Mouse (Mus musculus): ENCODE data around the gene Olfr111. TPM values are rescaled to one million over a fixed set of nuclear protein-coding genes. Genes with fewer than 3 reads are reported as not detected.
A peak's percentile ranks its signal among the peaks of the same experiment; 100 is the strongest.
"Not testable (repeated sequence)": the region's sequence is repeated elsewhere in the genome, so short reads cannot be mapped to it uniquely, and the experiment has no call there.

Olfr111 gene
- total and polyA plus RNA-seq, 3 experiments, result not detected

DNA sequence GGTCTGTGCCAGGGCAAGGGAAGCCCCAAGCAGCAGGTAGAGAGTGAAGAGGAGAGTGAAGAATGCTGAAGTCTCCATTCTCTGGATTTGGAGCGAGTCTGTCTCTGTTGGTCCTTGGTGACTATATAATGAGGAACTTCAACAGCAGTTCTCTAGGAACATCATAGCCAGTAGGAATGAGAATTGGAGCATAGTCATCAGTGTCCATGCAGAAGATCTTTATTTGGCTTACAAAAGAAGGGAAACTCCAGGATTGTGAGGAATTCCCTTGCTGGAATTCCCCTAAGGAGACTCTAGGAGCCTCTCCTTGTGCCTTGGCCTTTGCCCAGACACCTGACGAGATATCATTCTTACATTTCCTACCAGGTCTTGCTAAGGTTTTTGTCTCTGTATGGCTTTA lies 24.4 kb upstream of the Olfr111 start, which contains the start of gene H2-M2:
H2-M2 (minus strand) TSS at position 101 of the 400 bp plus-strand sequence.
- Histone ChIP-seq H3K4me1 (ENCODE audit: control insufficient read depth in 1 of 2, insufficient read depth in 2 of 2) (no peaks in the 10 kb centered on the region), H3K36me3 (replicated peaks in 1 of 2; ENCODE audit: control insufficient read depth in 1 of 2, insufficient read depth in 1 of 2, low read length in 1 of 2) (no peaks in the 10 kb centered on the region), H3K27ac (ENCODE audit: insufficient read depth, low read depth) (no peak within 1 kb of the TSS), H3K27me3 (replicated peaks) (no peaks in the 10 kb centered on the region), H3K9ac (ENCODE audit: insufficient read depth, low read depth) (no peak within 1 kb of the TSS), H3K9me3 (replicated peaks; ENCODE audit: low read length) (peaks cover 14% of the 10 kb centered on the region), H3K4me2 (ENCODE audit: insufficient read depth, low read depth, poor library complexity, severe bottlenecking) (no peak within 1 kb of the TSS), H3K79me2 (replicated peaks; ENCODE audit: control insufficient read depth, extremely low read depth, insufficient read depth, poor library complexity, severe bottlenecking) (no peaks in the 10 kb centered on the region), H3K4me3 (replicated peaks in 1 of 3; ENCODE audit: low read depth in 2 of 3, low read length in 2 of 3, poor library complexity in 1 of 3) (no peak within 1 kb of the TSS)
- dilution Hi-C loops (cut with MboI; ENCODE audit: extremely low pct_ligation_motif_present, extremely low pct_unique_long_range_greater_than_20kb, low sequenced_read_pairs) (no loop called here), in situ Hi-C loops (cut with MboI; ENCODE audit: low pct_ligation_motif_present, low pct_unique_long_range_greater_than_20kb, low sequenced_read_pairs) (no loop called here)
- DNase-seq (ENCODE audit: extremely low read depth), result no peak
- TF ChIP-seq IRF4 (IDR thresholded peaks at IDR 0.05; ENCODE audit: low read depth, low read length) (no peak), KAT2A (IDR thresholded peaks at IDR 0.05; ENCODE audit: insufficient replicate concordance, low read length) (no peak), TCF12 (IDR thresholded peaks at IDR 0.05; ENCODE audit: low read depth, low read length) (no peak), ZKSCAN1 (IDR thresholded peaks at IDR 0.05; ENCODE audit: borderline replicate concordance, low read depth, low read length) (no peak), ZNF384 (IDR thresholded peaks at IDR 0.05; ENCODE audit: low read depth, low read length) (no peak), USF1 (IDR thresholded peaks at IDR 0.05; ENCODE audit: low read depth, low read length) (no peak), UBTF (IDR thresholded peaks at IDR 0.05; ENCODE audit: low read depth, low read length) (no peak), CHD1 (IDR thresholded peaks at IDR 0.05; ENCODE audit: low read depth, low read length) (no peak), SMC3 (IDR thresholded peaks at IDR 0.05; ENCODE audit: low read depth, low read length) (no peak), CHD2 (IDR thresholded peaks at IDR 0.05; ENCODE audit: low read length) (no peak), ELF1 (IDR thresholded peaks at IDR 0.05; ENCODE audit: low read depth, low read length) (no peak), MYC (IDR thresholded peaks at IDR 0.05; ENCODE audit: low read depth, low read length) (no peak), POLR2A (IDR thresholded peaks at IDR 0.05; ENCODE audit: low read depth, low read length) (no peak), CTCF (conservative IDR thresholded peaks at IDR 0.05 in 1 of 2, IDR thresholded peaks at IDR 0.05 in 1 of 2; ENCODE audit: low read depth in 2 of 2, low read length in 2 of 2) (no peak), TBP (conservative IDR thresholded peaks at IDR 0.05; ENCODE audit: low read depth, low read length) (no peak), RCOR1 (conservative IDR thresholded peaks at IDR 0.05; ENCODE audit: low read depth, low read length) (no peak), NRF1 (IDR thresholded peaks at IDR 0.05; ENCODE audit: low read depth, low read length) (no peak)

DNA sequence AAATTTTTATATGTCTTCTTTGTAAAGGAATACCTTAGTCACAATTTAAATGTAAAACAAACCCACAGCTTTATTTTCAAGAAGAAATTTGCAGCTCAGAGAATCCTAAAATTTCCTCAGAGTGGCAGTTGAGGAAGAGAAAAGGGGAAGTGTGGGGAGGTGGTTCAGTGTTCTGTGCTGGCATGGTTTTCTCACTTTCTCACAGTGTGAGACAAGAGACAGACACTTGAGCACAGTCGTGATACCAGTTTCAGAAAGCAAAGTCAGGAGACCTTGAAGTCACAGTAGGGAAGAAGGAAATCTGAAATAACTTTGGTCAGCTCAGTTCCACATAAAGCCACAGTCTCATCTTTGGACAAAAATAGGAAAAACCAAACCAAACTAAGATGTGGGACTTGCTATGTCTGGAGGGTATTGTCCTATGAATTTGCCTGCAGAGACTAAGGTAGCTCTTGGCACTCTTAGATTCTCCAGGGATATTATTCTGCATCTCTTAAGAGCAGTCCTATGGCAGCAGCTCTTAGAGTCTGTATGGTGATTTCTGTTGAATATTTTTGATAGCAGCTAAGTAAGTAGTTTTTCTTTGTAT lies 15.8 kb upstream of the Olfr111 start, which contains the start of gene Olfr110:
Olfr110 (plus strand) TSS at position 539 of the 589 bp plus-strand sequence.
- dilution Hi-C loops (cut with MboI; ENCODE audit: extremely low pct_ligation_motif_present, extremely low pct_unique_long_range_greater_than_20kb, low sequenced_read_pairs), result no loop called here
- in situ Hi-C loops (cut with MboI; ENCODE audit: low pct_ligation_motif_present, low pct_unique_long_range_greater_than_20kb, low sequenced_read_pairs), result no loop called here

DNA sequence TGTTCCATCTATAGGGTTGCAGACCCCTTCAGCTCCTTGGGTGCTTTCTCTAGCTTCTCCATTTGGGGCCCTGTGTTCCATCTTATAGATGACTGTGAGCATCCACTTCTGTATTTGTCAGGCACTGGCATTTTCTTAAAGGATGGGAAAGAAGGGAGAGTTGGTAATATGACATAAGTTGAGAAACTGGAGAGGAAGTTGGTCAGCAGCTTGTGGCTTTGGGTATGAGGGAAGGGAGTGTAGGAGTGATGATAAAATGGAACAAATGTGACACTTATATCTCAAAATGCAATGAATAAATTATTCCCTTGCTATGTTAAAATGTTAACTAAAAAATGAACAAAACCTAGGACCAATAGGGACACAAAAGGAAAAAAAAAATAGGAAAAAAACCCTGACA lies 16.8 kb downstream of the Olfr111 start:
- H3K27me3 ChIP-seq (replicated peaks); H3K4me2 ChIP-seq (ENCODE audit: insufficient read depth, low read depth, poor library complexity, severe bottlenecking); DNase-seq (ENCODE audit: extremely low read depth); H3K9me3 ChIP-seq (replicated peaks; ENCODE audit: low read length); H3K36me3 ChIP-seq (replicated peaks in 1 of 2; ENCODE audit: control insufficient read depth in 1 of 2, insufficient read depth in 1 of 2, low read length in 1 of 2); dilution Hi-C loops (cut with MboI; ENCODE audit: extremely low pct_ligation_motif_present, extremely low pct_unique_long_range_greater_than_20kb, low sequenced_read_pairs); in situ Hi-C loops (cut with MboI; ENCODE audit: low pct_ligation_motif_present, low pct_unique_long_range_greater_than_20kb, low sequenced_read_pairs); H3K27ac ChIP-seq (ENCODE audit: insufficient read depth, low read depth); H3K4me1 ChIP-seq (ENCODE audit: control insufficient read depth in 1 of 2, insufficient read depth in 2 of 2); H3K9ac ChIP-seq (ENCODE audit: insufficient read depth, low read depth); H3K79me2 ChIP-seq (replicated peaks; ENCODE audit: control insufficient read depth, extremely low read depth, insufficient read depth, poor library complexity, severe bottlenecking); H3K4me3 ChIP-seq (replicated peaks in 1 of 3; ENCODE audit: low read depth in 2 of 3, low read length in 2 of 3, poor library complexity in 1 of 3): not testable (repeated sequence)

More for the DNA sequence above, 15.8 kb upstream of the Olfr111 start, which contains the start of gene Olfr110:
- H3K36me3 ChIP-seq (replicated peaks in 1 of 2; ENCODE audit: control insufficient read depth in 1 of 2, insufficient read depth in 1 of 2, low read length in 1 of 2), result no peaks in the 10 kb centered on the region
- no peak within 1 kb of the TSS for H3K27ac ChIP-seq (ENCODE audit: insufficient read depth, low read depth)
- no peaks in the 10 kb centered on the region for H3K79me2 ChIP-seq (replicated peaks; ENCODE audit: control insufficient read depth, extremely low read depth, insufficient read depth, poor library complexity, severe bottlenecking)
- no peaks in the 10 kb centered on the region for H3K27me3 ChIP-seq (replicated peaks)
- DNase-seq (ENCODE audit: extremely low read depth), result peak; percentile 1
- no peaks in the 10 kb centered on the region for H3K4me1 ChIP-seq (ENCODE audit: control insufficient read depth in 1 of 2, insufficient read depth in 2 of 2)
- peaks cover 3% of the 10 kb centered on the region for H3K9me3 ChIP-seq (replicated peaks; ENCODE audit: low read length)
- no peak within 1 kb of the TSS for H3K4me2 ChIP-seq (ENCODE audit: insufficient read depth, low read depth, poor library complexity, severe bottlenecking)
- TF ChIP-seq E2F4 (IDR thresholded peaks at IDR 0.05; ENCODE audit: insufficient replicate concordance, low read depth, low read length) (no peak), JUN (IDR thresholded peaks at IDR 0.05; ENCODE audit: insufficient read depth, low read depth, low read length) (no peak), PAX5 (IDR thresholded peaks at IDR 0.05; ENCODE audit: low read length) (no peak), RAD21 (IDR thresholded peaks at IDR 0.05; ENCODE audit: low read depth, low read length) (no peak), IRF4 (IDR thresholded peaks at IDR 0.05; ENCODE audit: low read depth, low read length) (no peak), MAX (IDR thresholded peaks at IDR 0.05; ENCODE audit: low read length) (no peak), ZNF384 (IDR thresholded peaks at IDR 0.05; ENCODE audit: low read depth, low read length) (no peak), GABPA (IDR thresholded peaks at IDR 0.05; ENCODE audit: insufficient replicate concordance, low read depth, low read length) (no peak), NRF1 (IDR thresholded peaks at IDR 0.05; ENCODE audit: low read depth, low read length) (no peak)
- no peak within 1 kb of the TSS for H3K9ac ChIP-seq (ENCODE audit: insufficient read depth, low read depth)
- H3K4me3 ChIP-seq (replicated peaks in 1 of 3; ENCODE audit: low read depth in 2 of 3, low read length in 2 of 3, poor library complexity in 1 of 3), result no peak within 1 kb of the TSS

Measured in CH12.LX (cell line).